Mouse (Mus musculus) heart, embryonic 12.5 days (tissue): ENCODE data around the gene Rora. TPM values are rescaled to one million over a fixed set of nuclear protein-coding genes. Genes with fewer than 3 reads are reported as not detected.

ENCODE experiments used
- ATAC-seq: fragments of 200-750 bp; cut with Nextera tagmentation; 2 replicates; pipeline ENCODE4 v1.8.0; 2017; ENCODE audit warnings: moderate TSS enrichment, moderate library complexity; ENCODE audit not compliant: insufficient number of reproducible peaks, low FRiP score
- H3K27ac ChIP-seq: fragments of 300-500 bp; sonication (generic); 2 replicates; pipeline ENCODE4 v1.5.1; 2016; ENCODE audit warnings: mild to moderate bottlenecking, moderate library complexity; ENCODE audit not compliant: poor library complexity, severe bottlenecking
- H3K27me3 ChIP-seq: fragments of 300-500 bp; sonication (generic); replicated peaks from 2 replicates; pipeline ENCODE4 v1.6.1; 2016; ENCODE audit warnings: mild to moderate bottlenecking, moderate library complexity
- H3K36me3 ChIP-seq: fragments of 300-500 bp; sonication (generic); 2 replicates; pipeline ENCODE4 v1.6.1; 2016; ENCODE audit warnings: mild to moderate bottlenecking, moderate library complexity
- H3K4me1 ChIP-seq: fragments of 300-500 bp; sonication (generic); replicated peaks from 2 replicates; pipeline ENCODE4 v1.6.1; 2016; ENCODE audit warnings: mild to moderate bottlenecking
- H3K4me2 ChIP-seq: fragments of 300-500 bp; sonication (generic); 2 replicates; pipeline ENCODE4 v1.6.1; 2016; ENCODE audit warnings: mild to moderate bottlenecking, moderate library complexity
- H3K4me3 ChIP-seq: fragments of 300-500 bp; sonication (generic); 2 replicates; pipeline ENCODE4 v1.5.1; 2016; ENCODE audit warnings: mild to moderate bottlenecking
- H3K9ac ChIP-seq: fragments of 300-500 bp; sonication (generic); 2 replicates; pipeline ENCODE4 v1.6.1; 2016; ENCODE audit warnings: mild to moderate bottlenecking, moderate library complexity
- H3K9me3 ChIP-seq: fragments of 300-500 bp; sonication (generic); replicated peaks from 2 replicates; pipeline ENCODE4 v1.6.1; 2016; ENCODE audit warnings: mild to moderate bottlenecking, moderate library complexity
- WGBS: fragments of 180-500 bp; shearing (Covaris S2); methylation state at CpG from one replicate; pipeline ENCODE4 v1.1.7; 2016; 5-methylcytosine and 5-hydroxymethylcytosine counted together
- polyA plus RNA-seq: library from polyadenylated mRNA; unstranded; fragments of >200 nt; fragmentation: Nextera tagmentation; extraction: Ambion mirVana; gene quantifications from 2 replicates; pipeline ENCODE4 v1.2.1, GENCODE M21; 2016

The Rora gene
- polyA plus RNA-seq, 1 experiment from 2014 or later = 7.6 TPM

- H3K4me2 ChIP-seq = no peak overlapping the region
These were observed 659.7 kb downstream of the Rora start for GRCm38 (mm10) chr9:69313297-69313696.

GRCm38 (mm10) chr9:69314451-69315210 lies 661.0 kb downstream of the Rora start:
- Histone ChIP-seq H3K9me3 (no peaks in the 10 kb centered on the region), H3K4me2 (no peak overlapping the region; the same call in 1 of the 2 replicates), H3K27me3 (no peaks in the 10 kb centered on the region), H3K4me1 (peaks cover 15% of the 10 kb centered on the region), H3K4me3 (no peak overlapping the region), H3K27ac (no peak overlapping the region), H3K36me3 (no peaks in the 10 kb centered on the region), H3K9ac (no peak overlapping the region)
- ATAC-seq = no peak
- WGBS = 47% methylated on average over 9 of the region's 9 CpGs

More at GRCm38 (mm10) chr9:69313297-69313696, 659.7 kb downstream of the Rora start:
- no peaks in the 10 kb centered on the region for H3K27me3 ChIP-seq
- no peak overlapping the region for H3K9ac ChIP-seq
- no peaks in the 10 kb centered on the region for H3K9me3 ChIP-seq
- no peaks in the 10 kb centered on the region for H3K36me3 ChIP-seq
- H3K4me1 ChIP-seq = peaks cover 15% of the 10 kb centered on the region
- no peak overlapping the region for H3K4me3 ChIP-seq
- no peak overlapping the region for H3K27ac ChIP-seq
- WGBS = 76% methylated on average over 3 of the region's 3 CpGs
- no peak for ATAC-seq

GRCm38 (mm10) chr9:69317527-69318115 lies 664.0 kb downstream of the Rora start:
- H3K27ac ChIP-seq = no peak overlapping the region
- peaks cover 27% of the 10 kb centered on the region for H3K4me1 ChIP-seq
- WGBS = 65% methylated on average over 3 of the region's 3 CpGs
- H3K27me3 ChIP-seq = no peaks in the 10 kb centered on the region
- no peak overlapping the region for H3K9ac ChIP-seq
- no peak overlapping the region for H3K4me3 ChIP-seq
- H3K36me3 ChIP-seq = no peaks in the 10 kb centered on the region
- no peak overlapping the region for H3K4me2 ChIP-seq
- H3K9me3 ChIP-seq = no peaks in the 10 kb centered on the region
- no peak for ATAC-seq

- H3K9ac ChIP-seq = no peak overlapping the region
- WGBS = 83% methylated on average over 6 of the region's 6 CpGs
- H3K4me2 ChIP-seq = no peak overlapping the region
- no peak for ATAC-seq
- no peak overlapping the region for H3K27ac ChIP-seq
- H3K4me1 ChIP-seq = peaks cover 38% of the 10 kb centered on the region
- no peaks in the 10 kb centered on the region for H3K36me3 ChIP-seq
- no peaks in the 10 kb centered on the region for H3K9me3 ChIP-seq
- no peaks in the 10 kb centered on the region for H3K27me3 ChIP-seq
- H3K4me3 ChIP-seq = no peak overlapping the region
These were observed 665.8 kb downstream of the Rora start for GRCm38 (mm10) chr9:69319434-69319833.

GRCm38 (mm10) chr9:69319913-69320634 lies 666.5 kb downstream of the Rora start:
- no peak overlapping the region for H3K4me2 ChIP-seq
- H3K9ac ChIP-seq = no peak overlapping the region
- no peak overlapping the region for H3K4me3 ChIP-seq
- no peaks in the 10 kb centered on the region for H3K9me3 ChIP-seq
- H3K4me1 ChIP-seq = peaks cover 32% of the 10 kb centered on the region
- H3K27me3 ChIP-seq = no peaks in the 10 kb centered on the region
- WGBS = 50% methylated on average over 10 of the region's 10 CpGs
- no peaks in the 10 kb centered on the region for H3K36me3 ChIP-seq
- ATAC-seq = no peak
- no peak overlapping the region for H3K27ac ChIP-seq

GRCm38 (mm10) chr9:69320635-69321027 lies 667.0 kb downstream of the Rora start:
- ATAC-seq = no peak
- H3K4me2 ChIP-seq = no peak overlapping the region
- WGBS = 66% methylated on average over 3 of the region's 3 CpGs
- H3K9ac ChIP-seq = no peak overlapping the region
- no peak overlapping the region for H3K27ac ChIP-seq
- peaks cover 32% of the 10 kb centered on the region for H3K4me1 ChIP-seq
- H3K36me3 ChIP-seq = no peaks in the 10 kb centered on the region
- no peaks in the 10 kb centered on the region for H3K27me3 ChIP-seq
- no peaks in the 10 kb centered on the region for H3K9me3 ChIP-seq
- H3K4me3 ChIP-seq = no peak overlapping the region

GRCm38 (mm10) chr9:69321956-69322355 lies 668.4 kb downstream of the Rora start:
- no peaks in the 10 kb centered on the region for H3K36me3 ChIP-seq
- H3K9me3 ChIP-seq = no peaks in the 10 kb centered on the region
- H3K4me3 ChIP-seq = no peak overlapping the region
- H3K4me1 ChIP-seq = peaks cover 32% of the 10 kb centered on the region
- H3K27ac ChIP-seq = no peak overlapping the region
- no peak overlapping the region for H3K9ac ChIP-seq
- no peaks in the 10 kb centered on the region for H3K27me3 ChIP-seq
- 85% methylated on average over 1 of the region's 1 CpGs for WGBS
- H3K4me2 ChIP-seq = no peak overlapping the region
- ATAC-seq = no peak

- no peak overlapping the region for H3K9ac ChIP-seq
- peaks cover 32% of the 10 kb centered on the region for H3K4me1 ChIP-seq
- H3K4me3 ChIP-seq = no peak overlapping the region
- H3K27ac ChIP-seq = peak overlapping the region; percentile 22; the same call in 1 of the 2 replicates
- no peaks in the 10 kb centered on the region for H3K36me3 ChIP-seq
- H3K27me3 ChIP-seq = no peaks in the 10 kb centered on the region
- WGBS = 32% methylated on average over 8 of the region's 8 CpGs
- H3K9me3 ChIP-seq = no peaks in the 10 kb centered on the region
- H3K4me2 ChIP-seq = peak overlapping the region; percentile 31
- no peak for ATAC-seq
These were observed 670.2 kb downstream of the Rora start for GRCm38 (mm10) chr9:69323831-69324230.

GRCm38 (mm10) chr9:69327077-69327476 lies 673.5 kb downstream of the Rora start:
- 81% methylated on average over 9 of the region's 9 CpGs for WGBS
- H3K4me1 ChIP-seq = peaks cover 34% of the 10 kb centered on the region

GRCm38 (mm10) chr9:69327591-69327990 lies 674.0 kb downstream of the Rora start:
- Histone ChIP-seq H3K27ac (no peak overlapping the region), H3K9me3 (no peaks in the 10 kb centered on the region), H3K9ac (no peak overlapping the region), H3K4me3 (no peak overlapping the region), H3K36me3 (no peaks in the 10 kb centered on the region), H3K4me2 (no peak overlapping the region), H3K4me1 (peaks cover 31% of the 10 kb centered on the region), H3K27me3 (no peaks in the 10 kb centered on the region)
- 80% methylated on average over 7 of the region's 7 CpGs for WGBS
- no peak for ATAC-seq

More at GRCm38 (mm10) chr9:69327077-69327476, 673.5 kb downstream of the Rora start:
- Histone ChIP-seq H3K27ac (no peak overlapping the region), H3K4me3 (no peak overlapping the region), H3K27me3 (no peaks in the 10 kb centered on the region), H3K9ac (no peak overlapping the region), H3K9me3 (no peaks in the 10 kb centered on the region), H3K36me3 (no peaks in the 10 kb centered on the region), H3K4me2 (no peak overlapping the region)
- no peak for ATAC-seq

- WGBS = 88% methylated on average over 3 of the region's 3 CpGs
- no peak for ATAC-seq
- no peak overlapping the region for H3K9ac ChIP-seq
- no peak overlapping the region for H3K27ac ChIP-seq
- no peaks in the 10 kb centered on the region for H3K36me3 ChIP-seq
- no peak overlapping the region for H3K4me2 ChIP-seq
- no peaks in the 10 kb centered on the region for H3K27me3 ChIP-seq
- H3K4me1 ChIP-seq = peaks cover 28% of the 10 kb centered on the region
- H3K9me3 ChIP-seq = no peaks in the 10 kb centered on the region
- no peak overlapping the region for H3K4me3 ChIP-seq
These were observed 678.2 kb downstream of the Rora start for GRCm38 (mm10) chr9:69331790-69332189.
